Mouse (Mus musculus): Measurements from ENCODE around the gene Myo1a.
"Not testable (repeated sequence)": the region's sequence is repeated elsewhere in the genome, so short reads cannot be mapped to it uniquely, and the experiment has no call there.

Gene Myo1a

GRCm38 (mm10) chr10:127704766-127705220 is at the start of gene Myo1a:
Gene Myo1a (plus strand): TSS chr10:127705170.
- DNase-seq (ENCODE audit: low spot score), result no peak

- not testable (repeated sequence) for DNase-seq (ENCODE audit: low spot score)
Measured at GRCm38 (mm10) chr10:127657617-127658016, 47.4 kb upstream of the Myo1a start.

- no peak for DNase-seq (ENCODE audit: low spot score)
Measured at GRCm38 (mm10) chr10:127658076-127658475, 46.9 kb upstream of the Myo1a start.

- DNase-seq (ENCODE audit: low spot score), result no peak
Measured at GRCm38 (mm10) chr10:127659551-127659950, 45.4 kb upstream of the Myo1a start.

- no peak for DNase-seq (ENCODE audit: low spot score)
Measured at GRCm38 (mm10) chr10:127661291-127661914, 43.6 kb upstream of the Myo1a start.

GRCm38 (mm10) chr10:127661915-127662663 is 42.9 kb upstream of the Myo1a start:
- no peak for DNase-seq (ENCODE audit: low spot score)

GRCm38 (mm10) chr10:127662666-127663253 is 42.2 kb upstream of the Myo1a start:
- peak; percentile 56 for DNase-seq (ENCODE audit: low spot score)

GRCm38 (mm10) chr10:127663590-127663989 is 41.4 kb upstream of the Myo1a start:
- no peak for DNase-seq (ENCODE audit: low spot score)

GRCm38 (mm10) chr10:127664166-127664565 is 40.8 kb upstream of the Myo1a start:
- no peak for DNase-seq (ENCODE audit: low spot score)

- DNase-seq (ENCODE audit: low spot score), result no peak
Measured at GRCm38 (mm10) chr10:127664891-127665290, 40.1 kb upstream of the Myo1a start.

GRCm38 (mm10) chr10:127665366-127666181 is 39.4 kb upstream of the Myo1a start:
- peak; percentile 58 for DNase-seq (ENCODE audit: low spot score)

- DNase-seq (ENCODE audit: low spot score), result peak; percentile 72
Measured at GRCm38 (mm10) chr10:127666501-127667268, 38.3 kb upstream of the Myo1a start, which contains the start of gene Nemp1. Gene Nemp1 (plus strand): TSS chr10:127666901.

- DNase-seq (ENCODE audit: low spot score), result peak; percentile 84
Measured at GRCm38 (mm10) chr10:127667269-127668092, 37.5 kb upstream of the Myo1a start.

GRCm38 (mm10) chr10:127668093-127669050 is 36.6 kb upstream of the Myo1a start, which contains the start of gene Nab2:
Gene Nab2 (minus strand): TSS chr10:127668568.
- peak; percentile 60 for DNase-seq (ENCODE audit: low spot score)

GRCm38 (mm10) chr10:127669170-127669569 is 35.8 kb upstream of the Myo1a start:
- peak; percentile 28 for DNase-seq (ENCODE audit: low spot score)

- DNase-seq (ENCODE audit: low spot score), result no peak
Measured at GRCm38 (mm10) chr10:127670185-127670584, 34.8 kb upstream of the Myo1a start.

- no peak for DNase-seq (ENCODE audit: low spot score)
Measured at GRCm38 (mm10) chr10:127671276-127671675, 33.7 kb upstream of the Myo1a start.

- DNase-seq (ENCODE audit: low spot score), result no peak
Measured at GRCm38 (mm10) chr10:127674046-127674655, 30.8 kb upstream of the Myo1a start.

Data from embryo, embryonic 10 days (tissue).